Mouse (Mus musculus): Measurements from ENCODE around the gene Azin2.

Azin2 gene

DNA sequence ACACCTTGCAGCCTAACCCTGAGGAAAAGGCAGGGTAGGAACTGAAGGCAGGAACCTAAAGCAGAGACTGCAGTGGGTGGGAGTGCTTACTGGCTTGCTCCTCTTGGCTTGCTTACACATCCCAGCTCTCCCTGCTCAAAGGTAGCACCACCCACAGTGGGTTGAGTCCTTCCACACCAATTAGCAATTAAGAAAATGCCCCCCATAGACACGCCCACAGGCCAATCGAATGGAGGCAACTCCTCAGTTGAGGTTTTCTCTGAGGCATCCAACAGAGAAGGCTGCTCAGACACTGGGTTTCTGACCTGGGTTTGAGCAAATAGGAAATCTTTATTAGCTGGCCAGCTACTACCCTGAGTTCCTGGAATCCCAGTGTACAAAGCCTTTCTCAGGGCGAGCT, 26.7 kb upstream of the Azin2 start:
- no peak for TF ChIP-seq GATA4 (IDR thresholded peaks at IDR 0.05; ENCODE audit: insufficient replicate concordance, low read length)

DNA sequence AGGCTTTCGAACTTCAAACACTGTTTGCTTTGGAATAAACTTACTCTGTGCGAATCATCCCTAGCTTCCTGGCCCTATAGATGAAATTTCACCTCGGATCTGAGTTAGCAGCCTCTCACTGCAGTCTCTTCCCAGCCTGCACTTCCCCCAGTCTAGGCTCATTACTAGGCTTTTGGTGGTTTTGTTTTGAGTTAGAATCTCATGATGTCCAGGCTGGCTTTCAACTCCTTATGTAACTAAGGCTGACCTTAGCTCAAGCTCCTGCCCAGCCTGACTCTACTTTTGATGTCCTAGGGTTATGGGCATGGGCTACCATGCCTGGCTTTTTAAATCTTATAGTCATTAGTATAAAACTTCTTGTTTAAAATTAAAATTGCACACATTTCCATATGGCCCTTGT, 22.4 kb upstream of the Azin2 start:
- TF ChIP-seq GATA4 (IDR thresholded peaks at IDR 0.05; ENCODE audit: insufficient replicate concordance, low read length) = no peak

- TF ChIP-seq GATA4 (IDR thresholded peaks at IDR 0.05; ENCODE audit: insufficient replicate concordance, low read length) = no peak
Observed at GRCm38 (mm10) chr4:128983656-128984055, 21.4 kb upstream of the Azin2 start.

- no peak for TF ChIP-seq GATA4 (IDR thresholded peaks at IDR 0.05; ENCODE audit: insufficient replicate concordance, low read length)
Observed at GRCm38 (mm10) chr4:128983151-128983550, 20.9 kb upstream of the Azin2 start.

DNA sequence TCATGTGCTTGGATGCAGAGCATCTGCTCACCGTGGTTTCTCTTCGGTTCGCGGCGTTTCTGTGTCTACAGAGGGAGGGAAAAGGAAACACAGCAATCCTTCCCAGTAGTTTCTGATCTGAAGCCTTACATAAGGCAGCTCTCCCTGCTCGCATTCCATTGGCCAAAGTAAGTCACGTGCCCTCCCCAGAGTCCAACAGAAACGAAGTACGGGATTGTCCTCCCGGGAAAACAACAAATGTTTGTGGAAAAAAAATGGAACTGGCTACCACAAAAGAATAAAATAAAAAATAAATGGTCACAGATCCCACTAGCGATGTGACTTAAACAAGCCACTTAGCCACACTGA, 19.6 kb upstream of the Azin2 start:
- no peak for TF ChIP-seq GATA4 (IDR thresholded peaks at IDR 0.05; ENCODE audit: insufficient replicate concordance, low read length)

DNA sequence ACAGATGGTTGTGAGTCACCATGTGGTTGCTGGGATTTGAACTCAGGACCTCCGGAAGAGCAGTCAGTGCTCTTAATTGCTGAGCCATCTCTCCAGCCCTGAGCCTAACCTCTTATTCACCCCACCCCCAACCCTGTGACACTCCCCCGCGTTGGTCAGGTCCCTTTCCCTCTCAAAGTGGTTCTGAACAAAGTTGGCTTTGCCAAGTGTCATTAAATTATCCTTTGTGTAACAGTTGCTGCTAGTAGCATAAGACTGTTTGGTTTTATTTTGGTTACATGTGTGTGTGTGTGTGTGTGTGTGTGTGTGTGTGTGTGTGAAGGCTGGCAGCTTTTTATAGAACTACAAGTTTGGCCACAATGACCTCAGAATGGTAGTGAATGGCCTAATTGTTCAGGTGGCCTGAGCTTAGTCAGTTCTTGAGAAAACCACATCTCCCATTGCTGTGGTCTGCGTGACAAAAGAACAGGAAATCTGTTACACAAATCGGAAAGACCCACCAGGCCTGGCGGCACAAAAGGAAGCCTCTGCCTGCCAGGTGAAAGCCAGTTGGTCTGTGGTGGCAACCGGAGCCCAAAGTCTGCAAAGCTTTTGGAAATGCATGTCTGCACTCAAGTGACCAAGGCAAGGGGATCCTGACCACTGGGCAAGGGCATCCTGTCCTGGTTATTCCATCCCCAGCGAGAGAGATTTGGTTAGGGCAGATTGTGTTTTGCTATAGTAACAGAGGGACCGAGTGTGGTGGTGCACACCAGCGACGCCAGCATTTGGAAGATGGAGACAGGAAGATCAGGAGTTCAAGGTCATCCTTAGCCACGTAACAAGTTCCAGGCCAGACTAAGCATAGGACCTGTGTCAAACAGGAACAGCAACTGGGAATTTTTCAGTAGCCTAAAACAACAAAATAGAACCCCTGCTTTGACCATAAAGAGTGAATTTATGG, 18.9 kb upstream of the Azin2 start:
- TF ChIP-seq GATA4 (IDR thresholded peaks at IDR 0.05; ENCODE audit: insufficient replicate concordance, low read length) = no peak

GRCm38 (mm10) chr4:128978634-128979033, 16.4 kb upstream of the Azin2 start:
- no peak for TF ChIP-seq GATA4 (IDR thresholded peaks at IDR 0.05; ENCODE audit: insufficient replicate concordance, low read length)

DNA sequence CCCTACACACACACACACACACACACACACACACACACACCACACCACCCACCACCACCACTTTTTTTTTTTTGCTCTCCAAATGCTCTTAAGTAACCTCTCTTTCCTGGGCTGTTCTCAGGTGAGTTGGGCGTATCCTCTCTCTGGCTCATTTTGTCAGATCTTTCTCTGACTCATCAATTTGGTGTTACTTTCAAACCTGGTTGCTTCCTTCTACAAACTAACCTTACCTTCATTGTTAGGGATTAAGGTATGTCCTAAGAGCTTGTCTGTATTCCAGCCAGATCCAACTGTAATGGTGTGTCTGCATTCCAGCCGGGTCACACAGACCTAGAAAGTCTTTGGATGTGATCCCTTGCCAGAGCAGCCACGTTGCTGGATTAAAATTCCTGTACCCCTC, 15.0 kb upstream of the Azin2 start:
- TF ChIP-seq GATA4 (IDR thresholded peaks at IDR 0.05; ENCODE audit: insufficient replicate concordance, low read length) = no peak

DNA sequence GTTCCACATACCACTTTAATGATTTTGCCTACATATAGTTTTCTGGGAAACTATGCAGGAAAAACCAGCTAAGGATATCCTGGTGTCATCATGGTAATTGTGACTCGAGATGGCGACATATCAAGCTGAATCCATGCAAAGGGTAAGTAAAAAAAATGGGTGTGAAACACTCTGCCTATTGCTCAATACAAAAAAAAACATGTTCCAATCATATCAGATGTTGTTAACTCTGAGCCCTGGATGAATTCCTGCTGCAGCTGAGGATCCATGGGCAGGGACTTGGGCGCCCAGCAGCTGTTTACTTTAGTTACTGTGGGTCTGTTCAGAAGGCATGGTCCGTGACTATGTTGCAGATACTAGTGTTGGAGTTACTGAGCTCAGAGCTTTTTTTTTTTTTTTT, 14.3 kb upstream of the Azin2 start:
- TF ChIP-seq GATA4 (IDR thresholded peaks at IDR 0.05; ENCODE audit: insufficient replicate concordance, low read length) = 0 out of 2 replicates have a peak, but pooled peaks have one; percentile 30

- TF ChIP-seq GATA4 (IDR thresholded peaks at IDR 0.05; ENCODE audit: insufficient replicate concordance, low read length) = no peak
Observed at GRCm38 (mm10) chr4:128974677-128975076, 12.4 kb upstream of the Azin2 start.

- TF ChIP-seq GATA4 (IDR thresholded peaks at IDR 0.05; ENCODE audit: insufficient replicate concordance, low read length) = no peak
Observed at GRCm38 (mm10) chr4:128971065-128971694, 8.9 kb upstream of the Azin2 start.

DNA sequence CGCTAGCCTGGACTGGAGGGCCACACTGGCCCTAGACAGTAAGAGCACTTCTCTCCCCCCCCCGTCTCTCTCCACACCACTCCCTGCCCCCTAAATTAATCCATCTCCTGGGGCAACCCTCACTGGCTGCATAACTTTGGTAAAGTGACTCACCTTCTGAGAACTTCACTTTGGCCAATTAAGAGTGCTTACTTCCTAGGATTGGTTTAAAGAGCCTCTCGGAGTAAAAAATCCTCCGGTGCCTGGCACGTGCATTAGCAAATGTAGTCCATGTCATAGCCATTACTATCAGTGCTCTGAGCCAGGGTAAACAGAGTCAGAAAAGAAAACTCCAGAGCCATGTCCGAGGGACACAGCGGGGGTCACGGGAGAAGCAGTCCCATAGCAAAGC, 8.2 kb upstream of the Azin2 start:
- TF ChIP-seq GATA4 (IDR thresholded peaks at IDR 0.05; ENCODE audit: insufficient replicate concordance, low read length) = no peak

- no peak for TF ChIP-seq GATA4 (IDR thresholded peaks at IDR 0.05; ENCODE audit: insufficient replicate concordance, low read length)
Observed at GRCm38 (mm10) chr4:128969607-128970416, 7.6 kb upstream of the Azin2 start.

GRCm38 (mm10) chr4:128969081-128969480, 6.8 kb upstream of the Azin2 start:
- no peak for TF ChIP-seq GATA4 (IDR thresholded peaks at IDR 0.05; ENCODE audit: insufficient replicate concordance, low read length)

- TF ChIP-seq GATA4 (IDR thresholded peaks at IDR 0.05; ENCODE audit: insufficient replicate concordance, low read length) = no peak
Observed at GRCm38 (mm10) chr4:128966751-128967150, 4.5 kb upstream of the Azin2 start.

DNA sequence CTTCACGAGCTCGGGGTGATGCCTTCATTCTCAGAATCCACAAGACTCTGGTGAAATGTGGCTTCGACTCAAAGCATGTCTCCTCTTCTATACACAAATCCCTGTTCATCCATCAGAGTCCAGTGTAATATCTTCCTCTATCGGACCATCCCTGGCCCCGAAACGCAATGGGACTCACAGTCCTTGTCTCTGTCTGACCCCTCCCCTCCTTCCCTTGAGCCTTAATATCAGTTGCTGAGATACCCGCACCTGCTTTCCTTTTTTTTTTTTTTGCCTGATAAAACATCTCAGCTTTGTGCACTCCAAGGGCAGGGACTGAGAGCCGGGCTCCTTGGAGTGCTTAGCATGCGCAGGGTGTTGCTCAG, 666 bp upstream of the Azin2 start:
- TF ChIP-seq GATA4 (IDR thresholded peaks at IDR 0.05; ENCODE audit: insufficient replicate concordance, low read length) = no peak

Data from liver, adult (tissue).